Mouse (Mus musculus): Measurements from ENCODE around the gene Gm21970.

DNA sequence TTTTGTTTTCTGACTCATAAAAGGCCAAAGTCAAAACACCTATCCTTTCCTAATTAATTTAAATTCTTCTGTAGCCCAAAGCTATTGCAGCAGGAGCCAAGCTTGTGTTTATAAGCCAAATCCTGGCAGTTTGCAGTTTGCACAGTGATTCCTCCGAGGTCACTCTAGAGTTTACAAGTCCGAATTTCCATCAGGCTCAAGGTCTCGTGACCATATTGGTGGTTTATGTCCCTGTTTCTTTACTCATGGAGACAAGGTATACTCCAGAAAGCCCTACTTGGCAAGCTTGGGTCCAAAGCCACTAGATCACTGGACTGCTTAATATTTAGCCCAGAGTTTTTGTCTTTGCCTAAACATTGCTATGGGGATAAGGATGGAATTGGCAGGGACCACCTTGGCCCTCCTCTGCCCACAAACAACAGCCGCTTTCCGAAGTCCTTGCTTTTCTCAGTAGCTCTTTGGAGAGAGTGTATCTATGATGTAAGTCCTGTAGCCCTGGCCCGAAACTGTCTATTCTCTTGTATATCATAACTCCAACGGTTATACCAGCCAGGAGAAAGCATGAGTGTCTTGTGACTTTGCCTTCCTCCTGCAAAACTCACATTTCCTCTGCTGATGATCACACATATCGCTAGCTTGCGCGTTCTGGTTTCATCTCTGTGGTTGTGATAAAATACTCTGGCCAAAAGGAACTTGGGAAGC is 5.0 kb upstream of the Gm21970 start:
- TF ChIP-seq CTCF (IDR thresholded peaks at IDR 0.05), result no peak
- TF ChIP-seq EP300 (IDR thresholded peaks at IDR 0.05), result no peak

All from lung, postnatal 0 days (tissue).